Mouse (Mus musculus): ENCODE results near the gene Lmbrd1.
"Not testable (repeated sequence)": the region's sequence is repeated elsewhere in the genome, so short reads cannot be mapped to it uniquely, and the experiment has no call there.

The Lmbrd1 gene

GRCm38 (mm10) chr1:24729784-24730183 is 51.4 kb downstream of the Lmbrd1 start:
- DNase-seq (ENCODE audit: low spot score), result no peak

GRCm38 (mm10) chr1:24732286-24732685 is 53.9 kb downstream of the Lmbrd1 start:
- no peak for DNase-seq (ENCODE audit: low spot score)

DNA sequence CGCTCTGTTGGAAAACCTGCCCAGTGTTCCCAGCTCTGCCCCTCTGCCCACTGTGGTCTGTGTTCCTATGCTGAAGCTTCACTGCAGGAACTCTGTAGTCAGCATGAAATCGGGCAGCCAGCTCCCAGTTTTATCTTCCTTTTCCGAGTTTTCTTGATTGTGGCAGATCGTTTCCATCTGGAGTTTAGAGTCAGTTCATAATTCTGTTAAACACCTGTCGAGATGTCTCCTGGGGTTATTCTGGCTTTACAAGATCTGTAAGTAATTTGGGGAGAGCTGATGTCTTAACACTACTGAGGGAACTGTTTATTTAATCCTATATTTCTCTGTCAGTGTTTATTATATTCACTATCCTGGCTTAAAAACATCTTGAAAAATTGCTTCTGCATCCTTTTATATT is 56.4 kb downstream of the Lmbrd1 start:
- no peak for DNase-seq (ENCODE audit: low spot score)

- DNase-seq (ENCODE audit: low spot score), result no peak
Measured at GRCm38 (mm10) chr1:24740903-24741302, 62.5 kb downstream of the Lmbrd1 start.

- no peak for DNase-seq (ENCODE audit: low spot score)
Measured at GRCm38 (mm10) chr1:24741552-24741951, 63.1 kb downstream of the Lmbrd1 start.

DNA sequence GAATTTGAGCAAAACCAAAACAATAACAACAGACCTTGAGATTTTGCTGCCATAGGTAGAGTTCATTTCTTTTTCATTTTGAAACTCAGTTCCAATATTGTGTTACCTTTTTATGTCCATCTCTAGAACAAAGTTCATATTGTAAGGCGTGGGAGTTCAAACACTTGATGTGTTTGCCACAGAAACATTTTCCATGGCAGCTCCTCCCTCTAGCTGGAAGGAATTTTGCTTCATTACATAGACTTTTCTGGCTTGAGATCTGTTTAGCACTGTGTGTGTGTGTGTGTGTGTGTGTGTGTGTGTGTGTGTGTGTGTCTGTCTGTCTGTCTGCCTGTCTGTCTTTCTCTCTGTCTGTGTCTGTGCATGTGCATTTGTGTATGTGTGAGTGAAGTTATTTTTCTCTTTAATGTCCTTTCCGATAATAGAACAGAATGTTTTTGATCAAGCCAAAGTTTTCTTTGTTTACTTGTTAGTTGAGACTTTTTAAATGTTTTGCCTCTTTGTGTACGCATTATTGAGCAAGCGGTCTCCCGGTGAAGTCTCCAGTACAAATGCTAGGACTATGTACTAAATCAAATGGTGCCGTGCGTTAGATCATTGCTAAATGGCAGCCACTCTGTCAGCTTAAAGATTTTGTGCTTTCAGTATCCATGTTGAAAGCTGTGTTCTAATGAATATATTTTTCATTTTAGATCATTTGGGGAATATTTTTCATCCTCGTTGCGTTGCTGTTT is 64.9 kb downstream of the Lmbrd1 start:
- no peak for DNase-seq (ENCODE audit: low spot score)

GRCm38 (mm10) chr1:24752715-24753114 is 74.3 kb downstream of the Lmbrd1 start:
- DNase-seq (ENCODE audit: low spot score), result no peak

GRCm38 (mm10) chr1:24758516-24758915 is 80.1 kb downstream of the Lmbrd1 start:
- DNase-seq (ENCODE audit: low spot score), result no peak

DNA sequence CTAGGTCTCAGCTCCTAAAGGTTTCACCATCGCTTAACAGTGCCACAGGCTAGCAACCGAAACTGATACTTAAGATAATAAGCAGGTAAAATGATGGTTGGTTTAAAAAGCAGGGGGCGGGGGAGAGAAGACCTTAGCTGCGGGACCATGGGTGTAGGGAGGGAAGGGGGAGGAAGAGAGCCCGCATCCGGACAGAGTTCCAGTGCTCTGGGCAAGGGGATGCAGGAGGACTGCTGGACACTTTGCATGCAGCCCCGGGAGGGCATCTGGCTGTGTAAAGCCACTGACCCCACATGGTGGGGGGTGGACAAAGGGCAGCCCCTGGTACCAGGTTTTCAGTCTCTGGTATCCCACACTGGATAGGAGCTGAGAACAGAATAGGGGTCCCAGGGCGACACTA is 88.0 kb downstream of the Lmbrd1 start:
- DNase-seq (ENCODE audit: low spot score), result no peak

DNA sequence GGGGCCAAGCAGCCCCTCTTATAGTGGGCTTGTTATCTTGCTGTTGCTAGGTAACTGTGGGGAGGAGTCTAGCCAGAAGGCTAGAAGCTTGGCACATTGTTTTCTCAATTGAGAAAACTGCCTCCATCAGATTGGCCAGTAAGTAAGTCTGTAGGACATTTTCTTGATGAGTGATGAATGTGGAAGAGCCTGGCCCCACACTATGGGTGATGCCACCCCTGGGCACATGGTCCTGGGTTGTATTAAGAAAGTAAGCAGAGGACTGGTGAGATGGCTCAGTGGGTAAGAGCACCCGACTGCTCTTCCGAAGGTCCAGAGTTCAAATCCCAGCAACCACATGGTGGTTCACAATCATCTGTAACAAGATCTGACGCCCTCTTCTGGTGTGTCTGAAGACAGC is 88.8 kb downstream of the Lmbrd1 start:
- DNase-seq (ENCODE audit: low spot score), result not testable (repeated sequence)

DNA sequence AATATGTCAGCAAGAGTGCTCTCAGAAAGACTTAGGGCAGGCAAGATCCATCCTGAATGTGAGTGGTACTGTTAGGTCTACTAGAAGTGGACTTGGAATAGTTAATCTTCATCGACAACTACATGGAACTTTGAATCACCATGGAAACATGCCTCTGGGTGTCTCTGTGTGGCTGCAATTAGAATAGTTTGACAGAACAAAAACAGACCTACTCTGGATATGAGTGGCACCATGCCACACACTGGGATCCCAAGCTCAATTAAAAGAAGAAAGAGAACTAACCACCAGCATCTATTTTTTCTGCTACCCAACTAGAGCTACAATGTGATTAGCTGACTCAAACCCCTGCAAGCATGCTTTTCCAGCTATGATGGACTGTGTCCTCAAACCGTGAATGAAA is 95.2 kb downstream of the Lmbrd1 start:
- no peak for DNase-seq (ENCODE audit: low spot score)

GRCm38 (mm10) chr1:24776576-24776975 is 98.1 kb downstream of the Lmbrd1 start:
- no peak for DNase-seq (ENCODE audit: low spot score)

GRCm38 (mm10) chr1:24793168-24793567 is 114.7 kb downstream of the Lmbrd1 start:
- no peak for DNase-seq (ENCODE audit: low spot score)

DNA sequence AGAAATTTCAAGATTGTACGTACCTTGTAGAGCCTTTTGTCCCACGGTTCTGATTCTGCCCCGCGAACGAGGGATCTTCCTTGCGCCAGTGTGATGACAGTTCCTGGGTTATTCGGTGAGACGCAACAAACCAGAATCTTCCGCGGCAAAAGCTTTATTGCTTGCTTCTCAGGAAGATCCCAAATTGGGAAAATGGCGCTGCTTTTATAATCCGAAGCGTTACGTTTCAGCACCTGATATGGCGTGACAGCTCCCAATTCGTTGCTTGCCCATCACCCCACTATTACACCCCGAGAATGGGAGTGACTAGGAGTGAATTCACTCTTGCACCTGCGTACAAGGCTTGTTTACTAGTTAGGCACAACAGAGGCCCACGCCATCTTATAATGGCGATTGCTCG is 129.5 kb downstream of the Lmbrd1 start:
- DNase-seq (ENCODE audit: low spot score), result not testable (repeated sequence)

Data from testis, postnatal 10 days (tissue).